Mouse (Mus musculus) layer of hippocampus, adult 8-10 months (tissue): Measurements from ENCODE around the gene Zfyve28. TPM values are rescaled to one million over a fixed set of nuclear protein-coding genes. Genes with fewer than 3 reads are reported as not detected.

Experiments
- DNase-seq, 2 experiments: peaks; one replicate each; pipeline ENCODE4 v3.0.0; 2022; ENCODE audit warnings: low spot score in 2 of 2
- total RNA-seq, 4 experiments: library from RNA; stranded (reverse); gene quantifications; 2 replicates each; pipeline ENCODE4 v1.2.4; 2022

The Zfyve28 gene
- total RNA-seq, 4 experiments from 2014 or later = 32.5 to 37.0 (median 33.5) TPM

DNA sequence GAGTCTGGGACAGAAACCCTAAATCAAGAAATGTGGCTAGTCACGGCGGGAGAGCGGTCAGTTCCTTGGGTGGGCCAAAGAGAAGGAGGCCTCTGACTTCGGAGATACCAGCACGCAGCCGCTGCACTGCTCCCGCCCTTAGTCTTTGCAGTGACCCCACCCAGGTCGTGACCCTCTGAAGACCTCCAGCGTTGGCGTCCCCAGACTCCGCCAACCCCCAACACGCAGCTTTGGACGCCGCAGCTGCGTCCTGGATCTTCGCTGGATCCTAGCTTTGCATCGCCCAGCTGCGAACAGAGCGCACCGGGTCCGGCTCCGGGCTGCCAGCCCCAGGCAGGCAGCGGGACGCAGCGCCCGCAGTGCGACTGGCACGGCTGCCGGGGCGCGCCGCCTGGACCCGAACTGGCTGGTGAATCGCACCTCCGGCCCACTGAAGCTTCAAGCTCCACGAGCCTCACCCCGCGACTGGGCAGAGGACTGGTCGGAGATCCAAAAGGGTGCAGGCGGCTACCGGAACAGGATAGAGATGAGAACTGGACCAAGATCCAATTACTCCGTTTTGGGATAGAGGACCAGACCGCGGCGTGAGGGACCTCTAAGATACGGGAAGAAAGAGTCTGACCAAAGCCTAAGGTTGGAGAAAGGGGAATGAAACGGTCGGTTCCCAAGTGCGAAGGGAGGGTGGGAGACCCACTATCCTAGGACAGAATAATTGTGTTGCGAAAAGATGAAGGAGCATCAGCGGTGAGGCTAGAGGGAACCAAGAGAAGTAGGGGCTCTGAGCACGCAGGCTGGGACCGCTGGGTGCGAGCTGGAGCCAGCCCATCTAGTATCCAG, 1.0 kb downstream of the Zfyve28 start:
- no peak for DNase-seq

DNA sequence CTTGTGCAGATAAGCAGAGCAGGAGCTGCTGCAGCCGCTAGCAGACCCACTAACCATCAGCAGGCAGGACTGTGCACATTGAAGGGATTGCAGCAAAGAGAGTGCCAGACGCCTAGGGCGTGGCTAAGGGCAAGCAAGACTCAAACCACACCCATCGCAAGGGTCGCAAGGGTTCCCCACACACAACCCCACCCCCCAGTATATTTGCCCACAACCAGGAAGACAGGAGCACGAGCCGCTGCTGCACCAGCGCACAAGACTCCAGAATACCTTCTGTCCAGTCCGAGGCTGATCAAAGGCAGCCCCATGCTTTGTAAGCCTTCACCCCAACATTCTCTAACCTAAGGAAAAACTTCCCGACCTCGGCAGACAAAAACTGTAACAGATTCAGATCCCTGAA, 1.7 kb downstream of the Zfyve28 start:
- DNase-seq = no peak

GRCm38 (mm10) chr5:34285285-34285684, 3.0 kb downstream of the Zfyve28 start:
- no peak for DNase-seq

- no peak for DNase-seq
Measured at GRCm38 (mm10) chr5:34284156-34284750, 4.0 kb downstream of the Zfyve28 start.

DNA sequence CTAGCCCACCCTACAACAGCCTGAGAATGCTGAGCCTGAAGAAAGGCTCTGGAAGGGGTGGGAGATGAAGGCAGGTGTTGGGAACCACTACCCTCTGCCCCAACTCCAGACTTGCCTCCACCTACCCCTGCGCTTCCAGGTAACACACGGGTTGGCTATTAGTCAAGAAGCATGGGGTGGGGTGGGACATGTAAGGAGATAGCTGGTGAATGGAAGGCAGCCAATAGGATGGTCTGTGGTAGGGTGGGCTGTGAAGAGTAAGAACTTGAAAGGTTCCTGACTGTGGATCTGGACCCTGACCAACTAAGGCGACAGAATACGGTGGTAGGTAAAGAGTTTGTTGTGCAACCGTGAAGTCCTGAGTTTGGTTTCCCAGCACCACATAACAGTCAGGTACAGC, 4.9 kb downstream of the Zfyve28 start:
- no peak for DNase-seq

DNA sequence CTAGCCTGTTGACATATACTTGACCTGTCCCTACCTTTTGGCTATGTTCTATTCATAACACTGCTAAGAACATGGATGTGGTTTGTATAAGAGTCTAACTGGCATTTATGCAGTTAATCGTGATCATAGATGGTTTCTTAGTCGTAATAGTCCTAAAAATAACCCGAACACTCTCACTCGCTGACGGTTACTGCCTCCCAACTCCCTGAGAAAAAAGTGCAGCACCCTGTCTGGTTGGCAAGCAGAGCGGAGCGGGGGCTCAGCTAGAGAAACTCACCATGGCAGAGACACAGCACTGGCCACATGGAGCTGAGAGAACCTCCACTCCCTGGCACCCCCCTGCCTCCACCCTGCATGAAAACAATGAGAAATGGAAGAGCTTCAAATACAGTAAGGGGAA, 7.3 kb downstream of the Zfyve28 start:
- no peak for DNase-seq

DNA sequence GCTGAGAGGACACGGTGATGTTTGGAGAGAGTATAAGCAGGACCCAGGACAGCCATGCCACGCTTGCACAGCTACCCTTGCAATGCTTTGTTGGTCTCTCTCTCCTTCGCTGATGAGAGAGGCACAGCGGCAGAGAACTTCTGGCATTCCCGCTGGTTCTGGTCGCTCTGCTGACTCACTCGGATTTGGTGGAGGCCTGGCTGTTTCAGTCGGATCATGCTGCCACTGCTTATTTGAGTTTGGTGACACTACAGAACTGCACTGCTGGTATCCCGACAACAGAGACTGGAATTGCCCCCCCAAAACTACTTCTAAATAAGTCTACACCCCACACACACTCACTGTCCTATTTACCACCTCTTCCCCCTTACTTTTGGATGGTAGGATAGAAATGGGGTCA, 9.0 kb downstream of the Zfyve28 start:
- DNase-seq = no peak

GRCm38 (mm10) chr5:34278058-34278457, 10.2 kb downstream of the Zfyve28 start:
- DNase-seq = no peak

GRCm38 (mm10) chr5:34276746-34277145, 11.5 kb downstream of the Zfyve28 start:
- no peak for DNase-seq

- DNase-seq = no peak
Measured at GRCm38 (mm10) chr5:34276191-34276590, 12.1 kb downstream of the Zfyve28 start.

DNA sequence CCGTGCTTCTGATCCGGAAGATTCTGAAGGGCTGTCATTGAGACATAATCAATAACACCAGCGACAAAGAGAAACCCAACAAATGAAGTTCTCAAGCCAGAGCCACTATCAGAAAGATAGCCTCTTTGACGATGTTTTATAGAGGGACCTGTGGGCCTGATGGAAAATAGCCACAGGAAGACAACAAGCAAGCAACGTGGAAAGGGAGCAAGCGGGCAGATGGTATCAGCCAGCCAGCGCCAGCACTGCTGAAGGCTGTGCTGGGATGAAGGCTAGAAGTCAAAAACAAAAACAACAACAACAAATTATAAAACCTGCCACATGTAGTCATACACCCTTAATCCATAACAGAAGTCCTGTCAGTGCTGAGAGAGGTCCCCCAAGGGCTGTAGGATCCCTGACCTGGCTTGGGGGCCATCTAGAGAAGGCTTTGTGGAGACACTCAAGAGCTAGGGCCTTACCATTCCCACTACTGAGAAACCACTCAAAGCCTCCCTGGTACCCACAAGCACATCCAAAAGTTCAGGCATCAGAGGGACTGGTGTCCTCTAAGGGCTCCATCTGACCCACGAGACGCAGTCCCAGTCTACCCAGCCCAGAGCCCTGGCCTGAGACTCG, 13.5 kb downstream of the Zfyve28 start:
- DNase-seq = no peak

GRCm38 (mm10) chr5:34274268-34274667, 14.0 kb downstream of the Zfyve28 start:
- peak in 1 of 2 experiments; percentile 42 for DNase-seq

DNA sequence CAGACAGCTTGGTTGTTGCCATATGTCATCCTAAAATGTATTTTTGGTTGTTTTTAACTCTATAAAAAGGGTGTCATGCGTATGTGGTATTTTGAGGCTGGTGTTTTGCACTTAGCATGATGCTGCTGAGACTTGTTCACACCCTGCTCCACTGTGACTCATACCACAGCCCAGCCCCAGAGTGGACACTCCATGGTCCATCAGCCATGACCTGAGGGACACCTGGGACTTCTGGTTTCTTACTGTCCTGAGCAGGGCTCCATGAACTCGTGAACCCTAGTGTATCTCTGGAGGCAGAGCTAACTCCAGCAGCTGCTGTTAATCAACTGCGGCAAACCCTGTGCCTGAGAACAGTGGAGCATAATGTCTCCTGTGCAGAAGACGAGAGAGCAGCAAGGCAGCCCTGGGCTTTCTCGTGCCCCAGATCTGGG, 15.0 kb downstream of the Zfyve28 start:
- no peak for DNase-seq

DNA sequence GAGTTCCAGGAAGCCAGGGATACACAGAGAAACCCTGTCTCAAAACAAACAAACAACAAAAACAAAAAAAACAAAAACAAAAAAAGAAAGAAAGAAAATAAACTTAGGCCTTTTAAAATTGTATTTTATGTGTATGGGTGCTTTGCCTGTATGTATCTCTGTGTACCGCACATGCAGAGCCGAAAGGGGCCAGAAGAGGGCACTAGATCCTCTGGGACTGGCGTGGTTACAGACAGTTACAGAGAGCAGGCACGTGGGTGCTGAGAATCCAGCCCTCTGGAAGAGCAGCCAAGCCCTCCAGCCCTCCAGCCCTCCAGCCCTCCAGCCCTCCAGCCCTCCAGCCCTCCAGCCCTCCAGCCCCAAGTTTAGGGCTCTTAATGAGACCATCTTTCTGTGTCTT, 16.5 kb downstream of the Zfyve28 start:
- no peak for DNase-seq

DNA sequence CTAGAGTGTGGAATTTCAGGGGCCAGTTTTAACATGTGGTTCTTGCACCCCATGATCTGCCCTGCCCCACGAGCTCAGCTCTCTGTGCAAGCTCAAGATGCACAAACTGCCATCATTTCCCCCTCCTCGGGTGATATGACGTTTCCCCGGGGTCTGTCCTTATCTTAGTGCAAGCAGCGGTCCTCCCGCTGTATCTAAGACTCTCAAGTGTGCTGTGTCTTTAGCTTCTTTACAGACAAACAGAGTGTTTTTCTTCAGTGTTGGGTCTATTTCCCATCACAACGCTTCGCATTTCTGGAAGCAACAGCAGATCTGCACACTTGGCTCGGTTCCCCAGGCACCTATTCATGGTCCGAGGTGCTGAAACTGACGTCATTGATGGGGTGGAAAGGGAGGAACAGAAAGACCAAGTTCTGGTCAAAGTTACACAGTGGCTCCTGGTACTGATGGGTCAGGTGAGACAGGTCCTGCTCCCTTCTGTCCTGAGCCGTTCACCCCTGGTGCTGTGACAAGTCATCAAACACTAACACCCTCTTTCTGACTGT, 18.3 kb downstream of the Zfyve28 start:
- no peak for DNase-seq

DNA sequence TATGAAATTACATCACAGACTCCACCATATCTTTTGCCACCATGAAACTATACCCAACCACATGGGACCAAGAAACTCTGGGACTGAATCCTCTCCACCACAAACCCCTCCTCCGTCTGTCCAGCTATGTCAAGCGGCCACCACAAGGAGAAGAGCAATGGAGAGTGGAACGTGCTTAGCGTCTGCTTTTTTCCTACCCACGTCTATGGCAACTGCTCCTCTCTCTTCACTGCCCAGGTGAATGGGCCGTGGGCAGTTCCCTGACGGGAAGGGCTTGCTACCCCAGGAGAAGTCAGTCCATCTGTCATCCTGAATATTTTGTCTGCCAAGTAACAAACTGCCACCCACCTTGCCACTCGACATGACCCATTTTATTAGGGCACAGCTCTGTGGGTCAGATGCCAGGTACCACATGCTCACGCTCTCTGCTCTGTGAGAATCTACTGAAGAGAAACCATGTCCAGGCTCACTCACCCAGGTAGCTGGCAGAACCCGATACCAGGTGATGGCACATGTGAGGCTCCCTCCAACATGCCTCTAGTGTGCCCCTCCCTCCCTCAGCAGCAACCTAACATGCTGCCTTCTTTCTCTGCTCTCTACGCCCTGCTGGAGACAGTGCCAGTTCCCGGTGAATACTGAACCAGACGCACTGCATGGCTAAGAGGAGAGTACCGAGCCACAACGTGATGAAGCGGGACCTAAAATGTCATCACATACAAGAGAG, 18.9 kb downstream of the Zfyve28 start:
- DNase-seq = no peak

GRCm38 (mm10) chr5:34266065-34266464, 22.2 kb downstream of the Zfyve28 start:
- no peak for DNase-seq

- no peak for DNase-seq
Measured at GRCm38 (mm10) chr5:34259172-34259816, 29.0 kb downstream of the Zfyve28 start.

DNA sequence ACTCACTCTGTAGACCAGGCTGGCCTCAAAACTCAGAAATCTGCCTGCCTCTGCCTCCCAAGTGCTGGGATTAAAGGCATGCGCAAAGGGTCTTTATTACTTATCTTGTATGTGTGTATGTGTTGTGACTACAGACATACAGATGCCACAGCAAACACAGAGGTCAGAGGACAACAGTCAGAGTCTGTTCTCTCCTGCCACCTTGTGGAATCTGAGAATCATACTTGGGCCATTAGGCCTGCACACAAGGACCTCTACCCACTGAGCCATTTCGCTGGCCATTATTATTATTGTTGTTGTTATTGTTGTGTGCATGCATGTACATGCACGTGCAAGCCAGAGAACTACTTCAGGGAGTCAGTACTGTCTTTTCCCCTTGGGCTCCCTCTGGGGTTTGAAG, 33.1 kb downstream of the Zfyve28 start:
- DNase-seq = no peak

- no peak for DNase-seq
Measured at GRCm38 (mm10) chr5:34254309-34254708, 33.9 kb downstream of the Zfyve28 start.

GRCm38 (mm10) chr5:34252967-34253519, 35.2 kb downstream of the Zfyve28 start:
- no peak for DNase-seq
